Mouse (Mus musculus) gastrocnemius, adult 8-10 months (tissue): ENCODE measurements at regions not wholly inside any gene's neighbourhood (a gene's known extent, or its start where the extent isn't known, plus 50 kb on each side); places are given as distances from the start of the nearest gene placed in this dataset.
A peak's percentile ranks its signal among the peaks of the same experiment; 100 is the strongest.
"Not testable (repeated sequence)": the region's sequence is repeated elsewhere in the genome, so short reads cannot be mapped to it uniquely, and the experiment has no call there.

ENCODE experiments used
- DNase-seq, 2 experiments: peaks; one replicate each; pipeline ENCODE4 v3.0.0; 2022; ENCODE audit warnings: low spot score in 2 of 2

- peak in 1 of 2 experiments; percentile 9 for DNase-seq
Measured at GRCm38 (mm10) chrX:5080458-5080857, 128.5 kb downstream of the Btbd35f27 start.

- DNase-seq = not testable (repeated sequence)
Measured at GRCm38 (mm10) chrX:5081364-5081763, 129.4 kb downstream of the Btbd35f27 start.
